Mouse (Mus musculus) olfactory bulb, adult 2 months (tissue): ENCODE measurements at regions not wholly inside any gene's neighbourhood (a gene's known extent, or its start where the extent isn't known, plus 50 kb on each side); places are given as distances from the start of the nearest gene placed in this dataset.

Source experiments
- CTCF ChIP-seq: fragments of 200-500 bp; IDR thresholded peaks from 2 replicates; pipeline ENCODE4 v1.5.1; 2012; ENCODE audit warnings: low read depth, mild to moderate bottlenecking, low read length, moderate library complexity; ENCODE audit not compliant: insufficient read depth
- POLR2A ChIP-seq: fragments of 200-500 bp; IDR thresholded peaks from 2 replicates; pipeline ENCODE4 v1.6.1; 2012; ENCODE audit warnings: mild to moderate bottlenecking, low read depth, low read length, moderate library complexity; ENCODE audit not compliant: insufficient read depth

- TF ChIP-seq CTCF (no peak), POLR2A (no peak)
These were observed 231.0 kb upstream of the Rbms1 start for GRCm38 (mm10) chr2:61193976-61194375.
